Mouse (Mus musculus): ENCODE measurements around the gene Pms2. TPM values are rescaled to one million over a fixed set of nuclear protein-coding genes. Genes with fewer than 3 reads are reported as not detected.

Pms2 gene
- total RNA-seq, 4 experiments from 2014 or later: 3.8 to 6.3 (median 4.8) TPM

- no peak for DNase-seq (ENCODE audit: low spot score in 2 of 2)
Measured at GRCm38 (mm10) chr5:143932831-143933230, 23.1 kb downstream of the Pms2 start, which contains the start of gene Rsph10b. Gene Rsph10b, plus strand, starts transcription at chr5:143933035.

DNA sequence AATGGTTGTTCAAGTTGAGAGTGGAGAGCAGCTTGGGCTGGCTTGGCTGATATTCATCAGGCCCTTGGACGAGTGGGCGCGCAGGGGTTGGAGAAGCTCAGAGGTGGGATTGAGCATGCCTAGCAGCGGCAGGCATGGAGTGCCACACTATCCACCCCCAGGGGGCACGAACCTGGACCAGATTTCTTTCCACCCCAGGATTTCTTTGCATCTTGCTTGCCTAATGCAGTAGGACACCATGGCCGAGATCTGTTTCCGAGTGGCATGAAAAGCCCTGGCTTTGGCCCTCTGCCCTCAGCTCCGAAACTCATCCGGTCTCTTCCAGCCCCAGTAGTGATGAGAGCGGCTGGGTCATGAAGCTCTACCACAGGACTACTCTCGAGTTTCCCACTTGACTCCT is 23.6 kb downstream of the Pms2 start:
- no peak for DNase-seq (ENCODE audit: low spot score in 2 of 2)

- DNase-seq (ENCODE audit: low spot score in 2 of 2): no peak
Measured at GRCm38 (mm10) chr5:143933875-143934274, 24.1 kb downstream of the Pms2 start.

DNA sequence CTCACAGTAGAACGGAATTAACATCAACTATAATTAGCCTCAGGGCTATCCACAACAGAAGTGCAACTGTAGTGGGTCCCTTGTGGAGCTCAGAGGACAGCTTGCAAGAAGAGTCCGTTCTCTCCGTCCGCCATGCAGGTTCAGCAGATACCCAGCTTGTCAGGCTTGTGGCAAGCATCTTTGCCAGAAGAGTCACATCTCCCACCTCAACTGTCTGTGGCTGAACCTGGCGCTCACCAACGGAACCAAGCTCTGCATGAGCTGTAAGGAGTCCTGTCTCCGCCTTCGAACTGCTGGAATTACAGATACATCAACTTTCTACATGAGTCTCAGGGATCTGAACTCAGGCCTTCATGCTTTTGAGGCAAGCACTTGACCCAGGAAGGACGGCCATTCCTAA is 26.4 kb downstream of the Pms2 start:
- no peak for DNase-seq (ENCODE audit: low spot score in 2 of 2)

- DNase-seq (ENCODE audit: low spot score in 2 of 2): no peak
Measured at GRCm38 (mm10) chr5:143941588-143941987, 31.8 kb downstream of the Pms2 start.

- no peak for DNase-seq (ENCODE audit: low spot score in 2 of 2)
Measured at GRCm38 (mm10) chr5:143943231-143944125, 33.7 kb downstream of the Pms2 start.

DNA sequence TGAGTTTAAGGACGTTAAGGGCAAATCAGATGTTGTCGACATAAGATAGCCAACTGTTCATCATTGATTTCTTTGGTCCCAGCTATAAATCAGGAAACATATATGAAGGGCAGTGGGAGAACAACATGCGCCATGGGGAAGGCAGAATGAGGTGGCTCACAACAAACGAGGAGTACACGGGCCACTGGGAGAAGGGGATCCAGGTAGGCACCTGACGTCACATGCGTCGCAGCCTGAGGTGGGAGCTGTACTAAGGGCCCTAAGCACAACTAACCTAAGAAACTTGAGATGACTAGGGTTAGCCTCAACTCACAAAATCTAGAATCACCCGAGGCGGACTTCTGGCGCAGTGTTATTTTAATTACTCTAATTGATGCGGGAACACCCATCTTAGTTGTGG is 38.6 kb downstream of the Pms2 start:
- DNase-seq (ENCODE audit: low spot score in 2 of 2): no peak

DNA sequence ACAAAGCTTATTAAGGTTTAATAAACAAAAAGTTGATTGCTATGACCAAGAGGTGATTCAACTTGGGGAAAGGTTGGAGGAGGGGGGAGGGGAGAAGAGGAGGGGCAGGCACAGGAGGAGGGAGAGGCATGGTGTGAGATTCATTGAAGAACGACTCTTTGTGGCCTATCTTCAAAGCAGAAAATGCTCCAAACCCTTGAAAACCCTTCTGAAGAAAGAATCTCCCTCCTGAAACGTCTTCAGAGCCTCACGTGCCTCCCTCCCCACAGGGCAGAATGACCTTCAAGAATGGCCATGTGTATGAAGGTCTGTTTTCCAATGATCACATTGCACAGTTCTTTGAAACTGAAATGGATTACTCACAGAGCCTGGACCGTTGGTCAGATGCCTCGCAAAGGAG is 40.3 kb downstream of the Pms2 start:
- DNase-seq (ENCODE audit: low spot score in 2 of 2): no peak

GRCm38 (mm10) chr5:143957101-143957500 is 47.3 kb downstream of the Pms2 start:
- DNase-seq (ENCODE audit: low spot score in 2 of 2): no peak

- DNase-seq (ENCODE audit: low spot score in 2 of 2): no peak
Measured at GRCm38 (mm10) chr5:143959551-143959950, 49.8 kb downstream of the Pms2 start.

GRCm38 (mm10) chr5:143961176-143961575 is 51.4 kb downstream of the Pms2 start:
- DNase-seq (ENCODE audit: low spot score in 2 of 2): no peak

DNA sequence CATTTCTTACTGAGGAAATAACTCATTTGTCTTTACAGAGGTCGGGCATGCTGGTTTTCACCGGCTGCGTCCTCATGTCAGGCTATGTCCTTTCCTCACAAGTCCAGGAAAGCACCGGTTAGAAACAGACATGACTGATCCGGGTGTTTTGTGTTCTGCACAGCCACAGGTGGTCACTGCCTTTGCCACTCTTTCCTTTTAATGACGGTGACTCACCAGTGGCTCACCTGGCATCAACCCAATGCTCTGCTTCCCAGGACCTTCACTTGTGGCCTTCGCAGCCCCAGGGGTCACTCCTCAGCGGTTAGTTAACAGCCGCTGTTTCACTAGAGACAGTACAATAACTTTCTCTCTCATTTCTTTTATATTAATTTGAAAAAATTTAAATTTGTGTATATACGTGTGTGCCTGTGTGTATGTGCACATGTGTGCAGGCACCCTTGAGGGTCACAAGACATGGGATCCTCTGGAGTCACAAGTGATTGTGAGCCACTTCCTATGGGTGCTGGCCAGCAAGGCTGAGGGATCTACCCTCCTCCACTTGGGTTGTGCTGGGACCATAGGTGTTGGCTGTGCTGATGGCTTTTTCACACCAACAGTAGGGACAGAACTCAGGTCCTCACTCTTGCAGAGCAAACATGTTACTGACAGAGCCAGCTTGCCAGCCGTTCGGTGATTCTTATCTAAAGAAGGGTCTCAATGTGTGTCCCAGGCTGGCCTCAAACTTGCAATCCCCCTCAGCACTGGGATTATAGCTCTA is 56.0 kb downstream of the Pms2 start:
- no peak for DNase-seq (ENCODE audit: low spot score in 2 of 2)

- no peak for DNase-seq (ENCODE audit: low spot score in 2 of 2)
Measured at GRCm38 (mm10) chr5:143966671-143967070, 56.9 kb downstream of the Pms2 start.

DNA sequence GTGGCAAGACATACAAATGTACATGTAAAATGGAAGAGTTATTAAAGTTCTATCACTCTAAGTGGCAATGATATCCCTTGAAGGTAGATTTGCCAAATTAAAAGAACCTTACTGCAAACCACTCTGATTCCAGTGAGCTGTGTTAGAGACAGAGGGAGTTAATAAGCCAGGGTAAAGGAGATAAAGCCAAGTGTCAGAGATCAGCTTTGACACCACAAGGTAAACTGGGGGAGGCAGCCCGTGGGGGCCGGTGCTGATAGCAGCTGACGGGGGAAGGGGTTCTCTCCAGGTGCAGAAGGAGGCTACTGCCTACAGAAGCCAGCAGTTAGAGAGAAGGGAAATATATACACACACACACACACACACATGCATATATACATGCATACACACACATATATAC is 62.9 kb downstream of the Pms2 start:
- DNase-seq (ENCODE audit: low spot score in 2 of 2): no peak

GRCm38 (mm10) chr5:143974931-143975630 is 65.3 kb downstream of the Pms2 start:
- DNase-seq (ENCODE audit: low spot score in 2 of 2): peak; percentile 11 to 43

DNA sequence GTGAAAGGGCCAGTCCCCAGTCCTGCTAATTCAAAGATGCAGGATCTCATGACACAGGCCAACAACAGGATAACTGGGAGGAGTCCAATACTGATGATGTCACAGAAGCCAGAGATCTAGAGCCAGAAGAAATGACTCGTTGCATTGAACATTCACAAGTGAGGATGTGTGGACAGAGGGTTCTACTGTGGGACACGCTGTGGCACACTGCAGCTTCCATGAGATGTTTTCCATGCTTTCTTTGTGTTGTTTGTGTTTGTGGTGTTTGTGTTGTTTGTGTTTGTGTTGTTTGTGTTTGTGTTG is 65.8 kb downstream of the Pms2 start:
- no peak for DNase-seq (ENCODE audit: low spot score in 2 of 2)

GRCm38 (mm10) chr5:143976232-143976631 is 66.5 kb downstream of the Pms2 start:
- no peak for DNase-seq (ENCODE audit: low spot score in 2 of 2)

- no peak for DNase-seq (ENCODE audit: low spot score in 2 of 2)
Measured at GRCm38 (mm10) chr5:143976726-143977431, 67.1 kb downstream of the Pms2 start.

DNA sequence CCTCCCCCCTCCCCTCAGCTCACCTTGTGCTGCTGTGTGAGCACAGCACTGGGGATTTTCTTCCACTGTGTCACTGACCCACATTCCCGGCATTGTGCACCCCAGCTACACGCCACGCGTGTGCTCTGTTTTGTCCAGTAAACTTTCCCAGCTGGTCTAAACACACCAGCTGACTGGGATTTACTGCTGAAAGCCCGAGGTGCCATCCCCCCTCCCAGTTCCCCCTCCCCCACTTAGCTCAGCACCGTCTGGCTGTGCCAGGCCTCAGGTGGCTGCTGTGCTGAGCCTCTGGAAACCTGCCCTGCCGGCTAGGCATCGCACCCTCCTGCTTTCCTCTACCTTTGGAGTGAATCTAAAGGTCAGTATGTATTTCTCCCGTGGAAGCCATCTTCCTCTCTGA is 71.1 kb downstream of the Pms2 start:
- DNase-seq (ENCODE audit: low spot score in 2 of 2): no peak

GRCm38 (mm10) chr5:143982361-143982760 is 72.6 kb downstream of the Pms2 start:
- no peak for DNase-seq (ENCODE audit: low spot score in 2 of 2)
